Mouse (Mus musculus) left cerebral cortex, adult 18-20 months (tissue): ENCODE data around the gene Efs. TPM values are rescaled to one million over a fixed set of nuclear protein-coding genes. Genes with fewer than 3 reads are reported as not detected.

Experiments
- DNase-seq, 2 experiments: peaks; one replicate each; pipeline ENCODE4 v3.0.0; 2021 to 2022; ENCODE audit warnings: low spot score in 2 of 2, mixed read lengths in 1 of 2
- microRNA-seq, 2 experiments: library from miRNA; unstranded; fragments of <30 nt; microRNA quantifications; one replicate each; pipeline ENCODE4 v1.2.0; 2021
- total RNA-seq, 2 experiments: library from RNA; stranded (reverse); gene quantifications; 2 replicates each; pipeline ENCODE4 v1.2.3; 2021

Gene Efs
- total RNA-seq, 2 experiments from 2014 or later: 8.4 to 8.6 TPM

- DNase-seq: peak; percentile 87 to 95
Measured at GRCm38 (mm10) chr14:54876539-54877047, 49.3 kb downstream of the Efs start.

- DNase-seq: peak in 1 of 2 experiments; percentile 38
Measured at GRCm38 (mm10) chr14:54875844-54876538, 49.9 kb downstream of the Efs start.

- DNase-seq: no peak
Measured at GRCm38 (mm10) chr14:54874165-54874564, 51.8 kb downstream of the Efs start.

- no peak for DNase-seq
Measured at GRCm38 (mm10) chr14:54870861-54871260, 55.1 kb downstream of the Efs start, which contains the start of gene Homez. Homez (minus strand) TSS chr14:54870961.

- no peak for DNase-seq
Measured at GRCm38 (mm10) chr14:54868026-54868425, 57.9 kb downstream of the Efs start.

DNA sequence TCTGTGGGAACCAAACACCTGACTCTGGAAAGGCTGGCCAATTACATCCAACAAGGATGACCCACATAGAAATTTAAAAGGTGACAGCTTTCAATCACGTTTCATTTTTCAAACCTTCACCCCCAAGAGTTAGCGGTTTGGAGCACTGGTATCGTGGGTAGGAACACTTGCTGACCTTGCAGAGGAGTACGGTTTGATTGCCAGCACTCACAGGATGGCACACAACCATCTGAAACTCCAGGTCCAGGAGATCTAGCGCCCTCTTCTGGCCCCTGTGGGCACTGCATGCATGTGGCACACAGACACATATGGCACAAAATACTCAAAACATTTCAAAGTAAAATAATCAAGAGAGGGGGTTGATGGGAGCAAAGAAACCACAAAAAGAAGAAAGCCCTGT lies 59.0 kb downstream of the Efs start:
- no peak for DNase-seq

Small RNAs within 50 kb of the gene (microRNA-seq; reads per million reads assigned to microRNA genes)
- gene Mir208a (0.21 to 0.75 reads per million in 2 experiments), gene Mir208b (0 to 0.25 reads per million in 2 experiments)

Other genes starting within 250 kb of the Efs start
- gene 1700123O20Rik, start 239.9 kb downstream of the Efs start, total RNA-seq: 10 to 100 TPM; 22.9 to 25.8 TPM
- gene Acin1, start 239.2 kb downstream of the Efs start, total RNA-seq: 100 to 1,000 TPM; 193 to 195 TPM
- gene Gm29776, start 227.3 kb downstream of the Efs start, total RNA-seq: not detected
- not detected for gene Cebpe, start 214.0 kb downstream of the Efs start, total RNA-seq
- 10 to 100 TPM; 48.7 to 52.5 TPM for gene Slc7a8, start 144.2 kb downstream of the Efs start, total RNA-seq
- gene Rnf212b, start 112.0 kb downstream of the Efs start, total RNA-seq: not detected
- 10 to 100 TPM; 20.6 to 21.9 TPM for gene Homez, start 55.2 kb downstream of the Efs start, total RNA-seq
- 10 to 100 TPM; 18.5 to 19.8 TPM for gene Ppp1r3e, start 48.6 kb downstream of the Efs start, total RNA-seq
- 100 to 1,000 TPM; 140 to 142 TPM for gene Bcl2l2, start 42.7 kb downstream of the Efs start, total RNA-seq
- not detected for gene Gm20521, start 42.7 kb downstream of the Efs start, total RNA-seq
- gene Pabpn1, start 33.6 kb downstream of the Efs start, total RNA-seq: 100 to 1,000 TPM; 229 to 230 TPM
- 100 to 1,000 TPM; 571 to 605 TPM for gene Slc22a17, start 13.0 kb downstream of the Efs start, total RNA-seq
- gene Il25, start 6.6 kb upstream of the Efs start, total RNA-seq: under 1 TPM in 1 of 2 experiments, not detected in 1; 0.33 TPM
- gene Cmtm5, start 10.1 kb upstream of the Efs start, total RNA-seq: 10 to 100 TPM; 45.2 to 52.0 TPM
- gene Myh6, start 40.8 kb upstream of the Efs start, total RNA-seq: 1 to 10 TPM; 3.8 to 5.0 TPM
- not detected for gene Gm17428, start 50.8 kb upstream of the Efs start, total RNA-seq
- gene Myh7, start 68.5 kb upstream of the Efs start, total RNA-seq: 10 to 100 TPM; 16.0 to 18.2 TPM
- gene Ngdn, start 89.3 kb upstream of the Efs start, total RNA-seq: 10 to 100 TPM; 30.6 to 32.0 TPM
- 10 to 100 TPM; 41.8 to 44.5 TPM for gene Zfhx2, start 166.2 kb upstream of the Efs start, total RNA-seq
- gene Thtpa, start 168.7 kb upstream of the Efs start, total RNA-seq: 10 to 100 TPM; 22.9 to 23.1 TPM
- gene Ap1g2, start 180.5 kb upstream of the Efs start, total RNA-seq: 10 to 100 TPM in 1 of 2 experiments, 1 to 10 TPM in 1; 9.5 to 10.2 TPM
- gene Jph4, start 190.8 kb upstream of the Efs start, total RNA-seq: 100 to 1,000 TPM; 279 to 305 TPM